In genomic region chr11:79827034-79827433, GRCm38 (mm10) we compare ENCODE assay signal across 21 mouse cellular contexts.
"Had no signal": no experiment of that assay in that cellular context is flagged by ENCODE, and none has a peak within 500 bp of the region (broad histone marks: within the 10 kb centered on the region; RNA-seq: fewer than 3 reads in every experiment).

No protein-coding gene starts in this region.

- H3K36me3 ChIP-seq: kidney, embryonic 15.5 days; limb, embryonic 12.5 days; limb, embryonic 15.5 days had no signal

- H3K27me3 ChIP-seq: kidney, embryonic 15.5 days; limb, embryonic 12.5 days; limb, embryonic 15.5 days had no signal

- H3K4me3 ChIP-seq: kidney, embryonic 15.5 days; left cerebral cortex, adult 2 months; limb, embryonic 12.5 days; limb, embryonic 15.5 days had no signal

- ATAC-seq: liver, postnatal 0 days; lung, postnatal 0 days had no signal

- H3K4me2 ChIP-seq: kidney, embryonic 15.5 days; limb, embryonic 12.5 days; limb, embryonic 15.5 days; liver, embryonic 11.5 days; lung, embryonic 14.5 days had no signal

- H3K4me1 ChIP-seq: limb, embryonic 12.5 days had no signal

- DNase-seq: kidney, adult 8-10 months; kidney, postnatal 10 days; kidney, postnatal 36 days; layer of hippocampus, postnatal 36 days; liver, postnatal 0 days; lung, embryonic 14.5 days; midbrain, embryonic 14.5 days; right cerebral cortex, postnatal 14 days; right cerebral cortex, postnatal 4 days; thymus, adult 2 months; thymus, postnatal 14 days; thymus, postnatal 4 days had no signal

- H3K27ac ChIP-seq: kidney, embryonic 15.5 days; left cerebral cortex, adult 2 months; limb, embryonic 12.5 days; limb, embryonic 15.5 days; liver, embryonic 14.5 days; macrophage; stomach, postnatal 0 days had no signal

- H3K9ac ChIP-seq: kidney, embryonic 15.5 days; limb, embryonic 12.5 days; limb, embryonic 15.5 days; liver, embryonic 14.5 days; liver, postnatal 0 days; lung, embryonic 14.5 days had no signal

- H3K9me3 ChIP-seq: kidney, embryonic 15.5 days; limb, embryonic 15.5 days had no signal
